Mouse (Mus musculus) ES-E14 (cell line): ENCODE results near the gene Acot7. TPM values are rescaled to one million over a fixed set of nuclear protein-coding genes. Genes with fewer than 3 reads are reported as not detected.

Experiments used
- DNase-seq: peaks from one replicate; pipeline ENCODE4 v3.0.0-alpha.2; 2013; ENCODE audit warnings: low read depth, low spot score
- H3K27ac ChIP-seq: 2 replicates; pipeline ENCODE4 v1.5.1; 2012; ENCODE audit warnings: low read depth, mild to moderate bottlenecking, low read length, moderate library complexity, mixed read lengths; ENCODE audit not compliant: poor library complexity, insufficient read depth, severe bottlenecking
- H3K36me3 ChIP-seq: 2 replicates; pipeline ENCODE4 v1.6.1; 2012; ENCODE audit warnings: mild to moderate bottlenecking, low read length, moderate library complexity, mixed read lengths; ENCODE audit not compliant: control insufficient read depth, poor library complexity, insufficient read depth, severe bottlenecking
- H3K4me1 ChIP-seq, 2 experiments: fragments of 150-350 bp in 1 of 2; sonication (generic) in 1 of 2; 2 replicates each; pipeline ENCODE4 v1.6.1; 2012; ENCODE audit warnings: low read length in 2 of 2, mild to moderate bottlenecking in 1 of 2, mixed read lengths in 1 of 2; ENCODE audit not compliant: control insufficient read depth in 2 of 2, insufficient read depth in 2 of 2, poor library complexity in 1 of 2
- H3K4me3 ChIP-seq, 2 experiments: fragments of 150-350 bp in 1 of 2; sonication (generic) in 1 of 2; 2 replicates each; pipeline ENCODE4 v1.5.1; 2012; ENCODE audit warnings: low read length in 2 of 2, low read depth in 1 of 2, mild to moderate bottlenecking in 1 of 2, mixed read lengths in 1 of 2; ENCODE audit not compliant: insufficient read depth in 1 of 2, poor library complexity in 1 of 2, severe bottlenecking in 1 of 2
- H3K9ac ChIP-seq: 2 replicates; pipeline ENCODE4 v1.6.1; 2012; ENCODE audit warnings: low read depth, mild to moderate bottlenecking, low read length, mixed read lengths; ENCODE audit not compliant: poor library complexity, insufficient read depth, severe bottlenecking
- H3K9me3 ChIP-seq: fragments of 150-350 bp; sonication (generic); 2 replicates; pipeline ENCODE4 v1.6.1; 2012; ENCODE audit warnings: low read depth, mild to moderate bottlenecking, low read length; ENCODE audit not compliant: control insufficient read depth, insufficient read depth
- CHD2 ChIP-seq: IDR thresholded peaks from 2 replicates; pipeline ENCODE4 v1.6.1; 2014; ENCODE audit warnings: mild to moderate bottlenecking, low read depth, low read length, inconsistent platforms
- HCFC1 ChIP-seq: IDR thresholded peaks from 2 replicates; pipeline ENCODE4 v1.6.1; 2012; ENCODE audit warnings: low read length, inconsistent platforms, borderline replicate concordance; ENCODE audit not compliant: insufficient read depth
- MAFK ChIP-seq: IDR thresholded peaks from 2 replicates; pipeline ENCODE4 v1.6.1; 2014; ENCODE audit warnings: mild to moderate bottlenecking, low read depth, low read length, inconsistent platforms; ENCODE audit not compliant: insufficient read depth
- ZC3H11A ChIP-seq: IDR thresholded peaks from 2 replicates; pipeline ENCODE4 v1.6.1; 2012; ENCODE audit warnings: low read depth, mild to moderate bottlenecking, inconsistent platforms, low read length, borderline replicate concordance
- ZNF384 ChIP-seq: IDR thresholded peaks from 2 replicates; pipeline ENCODE4 v1.6.1; 2012; ENCODE audit warnings: low read depth, low read length, inconsistent platforms
- in situ Hi-C, 2 experiments: fragments of 600-800 bp; cut with MboI; formaldehyde crosslinking; loops; one replicate each; pipeline ENCODE4 v1.15.1; 2025; ENCODE audit warnings: low sequenced_read_pairs in 2 of 2, inconsistent platforms in 1 of 2; ENCODE audit not compliant: unreplicated experiment in 2 of 2
- total RNA-seq: library from RNA; depleted of rRNA; stranded (reverse); fragments of 300-350 nt; gene quantifications from 2 replicates; pipeline ENCODE4 v1.2.3, GENCODE M21; 2012

Acot7 gene
- total RNA-seq, 1 experiment: 51.9 TPM

DNA sequence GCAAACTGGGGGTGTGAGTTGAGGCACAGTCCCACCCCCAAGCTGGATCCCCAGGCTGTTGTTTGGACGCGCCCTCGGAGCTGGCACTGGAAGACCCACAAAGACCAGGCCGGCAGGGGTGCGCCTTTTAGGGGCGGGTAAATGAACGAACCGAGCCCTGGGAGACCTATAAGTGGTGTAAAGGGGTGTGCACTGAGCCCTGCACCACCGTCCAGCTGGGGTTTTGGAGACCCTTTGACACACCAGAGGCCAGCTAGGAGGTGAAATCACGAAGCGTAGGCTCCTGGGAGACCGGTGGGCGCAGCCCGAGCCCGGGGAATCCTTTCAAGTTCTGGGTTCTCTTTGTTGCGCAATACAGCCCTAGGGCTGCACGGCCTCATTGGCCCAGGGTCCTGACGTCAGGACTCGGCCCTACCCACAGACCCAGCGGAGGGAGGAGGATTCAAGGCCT is 96.8 kb downstream of the Acot7 start:
- Histone ChIP-seq H3K9ac (peak overlapping the region; percentile 69), H3K36me3 (no peaks in the 10 kb centered on the region), H3K4me3 (peak overlapping the region; percentile 68 to 81), H3K4me1 (peaks cover 0 to 13% of the 10 kb centered on the region in 2 experiments; a peak in 1 of 4 replicates), H3K27ac (no peak overlapping the region), H3K9me3 (no peaks in the 10 kb centered on the region)
- in situ Hi-C loops: no loop called here
- no peak for TF ChIP-seq CHD2
- TF ChIP-seq HCFC1: no peak
- no peak for TF ChIP-seq ZNF384
- no peak for TF ChIP-seq ZC3H11A
- peak; percentile 51 for DNase-seq

DNA sequence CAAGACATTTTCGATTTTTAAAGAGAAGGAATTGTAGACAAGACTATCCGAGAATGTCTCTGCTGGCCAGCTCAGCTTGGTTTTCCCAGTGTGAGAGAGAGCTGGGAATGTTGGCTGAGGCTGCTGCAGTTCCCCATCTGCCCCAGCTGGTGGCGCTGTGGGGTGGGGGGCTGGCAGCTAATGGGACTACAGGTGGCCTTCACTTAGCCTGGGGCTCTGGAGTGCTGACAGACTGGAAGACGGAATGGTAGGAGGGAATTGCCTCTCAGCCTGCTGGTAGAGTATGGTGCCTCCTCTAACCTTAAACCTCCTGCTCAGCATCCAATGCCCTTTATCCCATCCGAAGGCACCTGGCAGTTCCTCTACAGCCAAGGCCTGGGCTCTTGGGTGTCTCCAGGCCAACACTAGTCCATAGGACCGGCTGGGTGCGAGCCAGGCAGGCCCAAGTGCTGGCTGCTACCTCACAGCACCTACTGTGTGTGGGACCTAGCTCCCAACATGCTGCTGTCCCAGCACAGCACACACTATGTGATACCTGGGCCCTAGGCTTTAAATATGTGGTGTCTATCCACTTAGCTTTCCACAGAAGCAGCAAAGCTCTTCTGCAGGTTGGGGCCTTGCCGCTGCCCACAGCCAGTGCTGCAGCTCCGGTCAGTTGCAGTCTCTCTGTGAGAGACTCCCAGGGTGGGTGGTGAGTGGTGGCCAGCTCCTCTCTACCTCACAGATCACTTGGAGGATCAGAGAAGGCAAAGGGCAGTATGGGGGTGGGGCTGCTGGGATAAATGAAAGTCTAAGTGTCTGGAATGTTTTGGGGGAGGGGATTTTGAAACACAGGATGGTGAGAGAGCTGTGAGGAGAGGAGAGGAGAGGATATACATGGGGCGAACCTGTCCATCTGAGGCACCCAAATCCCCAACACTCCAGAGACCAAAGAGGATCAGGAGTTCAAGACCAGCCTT is 98.7 kb downstream of the Acot7 start:
- TF ChIP-seq CHD2 (no peak), HCFC1 (peak; percentile 36; the same call in 1 of the 2 replicates), MAFK (no peak), ZC3H11A (peak; percentile 26; the same call in 1 of the 2 replicates)
- peaks cover 0 to 11% of the 10 kb centered on the region in 2 experiments; a peak in 1 of 4 replicates for H3K4me1 ChIP-seq
- no peaks in the 10 kb centered on the region for H3K36me3 ChIP-seq
- H3K27ac ChIP-seq: no peak overlapping the region
- peak; percentile 68 for DNase-seq
- H3K9me3 ChIP-seq: no peaks in the 10 kb centered on the region
- H3K9ac ChIP-seq: no peak overlapping the region
- in situ Hi-C loops: no loop called here
- no peak overlapping the region for H3K4me3 ChIP-seq

DNA sequence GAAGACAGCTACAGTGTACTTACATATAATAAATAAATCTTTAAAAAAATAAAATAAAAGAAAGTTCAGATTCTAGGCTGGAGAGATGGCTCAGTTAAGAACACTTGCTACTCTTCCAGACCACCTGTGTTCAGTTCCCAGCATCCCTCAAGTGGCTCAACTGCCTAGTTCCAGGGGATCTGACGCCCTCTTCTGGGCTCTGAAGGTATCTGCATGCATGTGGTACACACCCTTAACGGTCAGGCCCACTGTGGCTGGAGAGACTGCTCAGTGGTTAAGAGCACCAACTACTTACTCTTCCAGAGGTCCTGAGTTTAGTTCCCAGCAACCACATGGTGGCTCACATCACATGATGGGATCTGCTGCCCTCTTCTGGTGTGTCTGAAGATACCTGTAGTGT is 100.0 kb downstream of the Acot7 start:
- H3K9me3 ChIP-seq: no peaks in the 10 kb centered on the region
- H3K9ac ChIP-seq: no peak overlapping the region
- TF ChIP-seq CHD2: no peak
- no peak for TF ChIP-seq MAFK
- TF ChIP-seq ZNF384: no peak
- no peak for TF ChIP-seq ZC3H11A
- no peak for TF ChIP-seq HCFC1
- in situ Hi-C loops: no loop called here
- no peak overlapping the region for H3K4me3 ChIP-seq
- H3K36me3 ChIP-seq: no peaks in the 10 kb centered on the region
- no peak overlapping the region for H3K27ac ChIP-seq
- peak; percentile 57 for DNase-seq
- H3K4me1 ChIP-seq: peaks cover 0 to 14% of the 10 kb centered on the region in 2 experiments; a peak in 2 of 4 replicates

DNA sequence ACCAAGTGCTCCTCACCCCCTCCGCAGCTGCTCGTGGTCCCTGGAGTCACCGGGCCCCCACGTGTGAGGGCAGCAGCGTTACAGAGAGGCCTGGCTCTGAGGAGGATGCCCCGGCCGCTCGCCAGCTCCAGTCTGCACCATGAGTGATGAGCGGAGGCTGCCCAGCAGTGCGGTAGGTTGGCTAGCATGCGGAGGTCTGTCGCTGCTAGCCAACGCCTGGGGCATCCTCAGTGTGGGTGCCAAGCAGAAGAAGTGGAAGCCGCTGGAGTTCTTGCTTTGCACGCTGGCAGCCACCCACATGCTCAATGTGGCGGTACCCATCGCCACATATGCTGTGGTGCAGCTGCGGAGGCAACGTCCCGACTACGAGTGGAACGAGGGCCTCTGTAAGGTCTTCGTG is 101.1 kb downstream of the Acot7 start:
- Histone ChIP-seq H3K4me3 (no peak overlapping the region), H3K9me3 (no peaks in the 10 kb centered on the region), H3K27ac (no peak overlapping the region), H3K9ac (no peak overlapping the region), H3K4me1 (peaks cover 0 to 14% of the 10 kb centered on the region in 2 experiments; a peak in 2 of 4 replicates), H3K36me3 (no peaks in the 10 kb centered on the region)
- no peak for DNase-seq
- TF ChIP-seq HCFC1 (no peak), CHD2 (no peak), MAFK (no peak), ZC3H11A (no peak), ZNF384 (no peak)
- in situ Hi-C loops: no loop called here
